Mouse (Mus musculus): Measurements from ENCODE around the gene N4bp3. TPM values are rescaled to one million over a fixed set of nuclear protein-coding genes. Genes with fewer than 3 reads are reported as not detected.
A peak's percentile ranks its signal among the peaks of the same experiment; 100 is the strongest.
"Not testable (repeated sequence)": the region's sequence is repeated elsewhere in the genome, so short reads cannot be mapped to it uniquely, and the experiment has no call there.

The N4bp3 gene
- polyA plus RNA-seq, 1 experiment from 2014 or later: 34.1 TPM

DNA sequence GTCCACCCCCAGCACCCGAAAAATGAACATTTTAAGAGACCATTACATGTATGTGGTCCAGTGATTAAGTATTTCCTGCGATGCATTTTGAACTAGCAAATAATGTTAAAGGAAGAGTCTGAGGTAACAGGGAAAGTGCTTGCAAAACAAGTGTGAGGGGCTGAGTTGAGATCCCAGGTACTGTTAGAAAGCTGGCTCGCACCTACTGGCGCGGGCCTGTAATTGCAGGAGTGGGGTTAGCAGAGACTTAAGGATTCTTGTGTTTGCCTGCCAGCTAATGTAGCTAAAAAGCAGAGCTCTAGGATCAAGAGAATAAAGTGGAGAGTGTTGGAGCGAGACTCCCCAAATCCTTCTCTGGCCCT, 14.3 kb downstream of the N4bp3 start:
- Histone ChIP-seq H3K27me3 (replicated peaks; ENCODE audit: control insufficient read depth, insufficient read depth, low read length) (no peaks in the 10 kb centered on the region), H3K4me1 (ENCODE audit: control insufficient read depth, insufficient read depth, low read depth, low read length) (peaks cover 17% of the 10 kb centered on the region), H3K4me3 (ENCODE audit: low read length) (peak overlapping the region; percentile 93), H3K9me3 (ENCODE audit: control insufficient read depth, low read length) (no peaks in the 10 kb centered on the region), H3K36me3 (ENCODE audit: control insufficient read depth, insufficient read depth, low read length) (no peaks in the 10 kb centered on the region), H3K9ac (ENCODE audit: low read depth, low read length) (peak overlapping the region; percentile 94), H3K27ac (ENCODE audit: low read depth, low read length) (peak overlapping the region; percentile 83), H3K4me2 (ENCODE audit: low read length) (peak overlapping the region; percentile 56)
- 6% methylated on average over 6 of the region's 6 CpGs for WGBS
- ATAC-seq: peak; percentile 25; the same call in 1 of the 2 replicates

- H3K4me2 ChIP-seq (ENCODE audit: low read length): peak within 1 kb of the TSS; percentile 56
- H3K36me3 ChIP-seq (ENCODE audit: control insufficient read depth, insufficient read depth, low read length): no peaks in the 10 kb centered on the region
- peak within 1 kb of the TSS; percentile 83 for H3K27ac ChIP-seq (ENCODE audit: low read depth, low read length)
- WGBS: under 1% methylated on average over 61 of the region's 61 CpGs
- H3K4me1 ChIP-seq (ENCODE audit: control insufficient read depth, insufficient read depth, low read depth, low read length): peaks cover 17% of the 10 kb centered on the region
- peak within 1 kb of the TSS; percentile 94 for H3K9ac ChIP-seq (ENCODE audit: low read depth, low read length)
- no peaks in the 10 kb centered on the region for H3K9me3 ChIP-seq (ENCODE audit: control insufficient read depth, low read length)
- H3K27me3 ChIP-seq (replicated peaks; ENCODE audit: control insufficient read depth, insufficient read depth, low read length): no peaks in the 10 kb centered on the region
- H3K4me3 ChIP-seq (ENCODE audit: low read length): peak within 1 kb of the TSS; percentile 93
- peak; percentile 94 for ATAC-seq
These were observed 14.9 kb downstream of the N4bp3 start, which contains the start of gene Rmnd5b for GRCm38 (mm10) chr11:51635525-51636322. Gene Rmnd5b, minus strand, starts transcription at chr11:51635896.

DNA sequence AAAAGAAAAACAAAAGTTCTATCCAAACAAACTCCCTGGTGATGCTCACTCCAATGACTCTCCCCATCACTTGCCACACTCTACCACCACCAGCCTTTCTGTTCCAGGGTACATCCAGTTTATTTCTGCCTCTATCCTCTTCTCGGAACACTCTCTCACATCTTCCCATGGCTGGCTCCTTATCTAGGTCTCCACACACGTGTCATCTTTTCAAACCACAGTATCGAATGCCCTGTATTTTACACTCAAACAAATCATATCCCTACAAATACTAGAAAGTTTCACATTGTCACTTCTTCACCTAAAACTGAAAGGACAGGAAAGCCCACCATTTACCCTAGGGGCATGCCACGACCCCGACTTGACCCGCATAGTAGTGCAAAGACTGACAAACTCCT, 15.5 kb downstream of the N4bp3 start:
- no peak for ATAC-seq
- peak overlapping the region; percentile 94 for H3K9ac ChIP-seq (ENCODE audit: low read depth, low read length)
- H3K4me3 ChIP-seq (ENCODE audit: low read length): peak overlapping the region; percentile 93
- H3K27ac ChIP-seq (ENCODE audit: low read depth, low read length): peak overlapping the region; percentile 83
- H3K4me1 ChIP-seq (ENCODE audit: control insufficient read depth, insufficient read depth, low read depth, low read length): peaks cover 17% of the 10 kb centered on the region
- peak overlapping the region; percentile 56 for H3K4me2 ChIP-seq (ENCODE audit: low read length)
- H3K36me3 ChIP-seq (ENCODE audit: control insufficient read depth, insufficient read depth, low read length): no peaks in the 10 kb centered on the region
- no peaks in the 10 kb centered on the region for H3K9me3 ChIP-seq (ENCODE audit: control insufficient read depth, low read length)
- WGBS: 18% methylated on average over 6 of the region's 6 CpGs
- no peaks in the 10 kb centered on the region for H3K27me3 ChIP-seq (replicated peaks; ENCODE audit: control insufficient read depth, insufficient read depth, low read length)

DNA sequence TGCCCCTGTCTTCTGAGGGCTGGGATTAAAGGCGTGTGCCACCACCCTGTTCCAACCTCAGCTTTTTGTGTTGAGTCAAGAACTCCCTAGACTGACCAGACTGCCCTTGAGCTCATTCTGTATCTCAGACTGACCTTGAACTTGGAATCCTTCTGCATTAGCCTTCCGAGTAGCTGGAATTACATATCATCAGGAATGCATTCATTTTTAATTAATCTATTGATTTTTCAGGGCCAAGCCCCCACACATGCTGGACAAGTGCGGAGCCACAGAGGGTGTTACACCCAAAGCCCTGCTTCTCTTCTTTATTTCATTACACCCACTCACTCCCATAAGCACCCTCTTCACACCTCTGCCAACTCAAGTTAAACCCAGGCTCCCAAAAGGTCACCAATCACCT, 16.9 kb downstream of the N4bp3 start:
- peaks cover 17% of the 10 kb centered on the region for H3K4me1 ChIP-seq (ENCODE audit: control insufficient read depth, insufficient read depth, low read depth, low read length)
- no peak overlapping the region for H3K27ac ChIP-seq (ENCODE audit: low read depth, low read length)
- no peaks in the 10 kb centered on the region for H3K27me3 ChIP-seq (replicated peaks; ENCODE audit: control insufficient read depth, insufficient read depth, low read length)
- H3K36me3 ChIP-seq (ENCODE audit: control insufficient read depth, insufficient read depth, low read length): peaks cover 3% of the 10 kb centered on the region; the same call in 1 of the 2 replicates
- H3K4me2 ChIP-seq (ENCODE audit: low read length): no peak overlapping the region
- WGBS: 99% methylated on average over 3 of the region's 3 CpGs
- H3K9me3 ChIP-seq (ENCODE audit: control insufficient read depth, low read length): no peaks in the 10 kb centered on the region
- ATAC-seq: no peak
- H3K4me3 ChIP-seq (ENCODE audit: low read length): no peak overlapping the region
- no peak overlapping the region for H3K9ac ChIP-seq (ENCODE audit: low read depth, low read length)

GRCm38 (mm10) chr11:51633200-51633599, 17.4 kb downstream of the N4bp3 start:
- WGBS: 96% methylated on average over 7 of the region's 7 CpGs
- ATAC-seq: not testable (repeated sequence)

DNA sequence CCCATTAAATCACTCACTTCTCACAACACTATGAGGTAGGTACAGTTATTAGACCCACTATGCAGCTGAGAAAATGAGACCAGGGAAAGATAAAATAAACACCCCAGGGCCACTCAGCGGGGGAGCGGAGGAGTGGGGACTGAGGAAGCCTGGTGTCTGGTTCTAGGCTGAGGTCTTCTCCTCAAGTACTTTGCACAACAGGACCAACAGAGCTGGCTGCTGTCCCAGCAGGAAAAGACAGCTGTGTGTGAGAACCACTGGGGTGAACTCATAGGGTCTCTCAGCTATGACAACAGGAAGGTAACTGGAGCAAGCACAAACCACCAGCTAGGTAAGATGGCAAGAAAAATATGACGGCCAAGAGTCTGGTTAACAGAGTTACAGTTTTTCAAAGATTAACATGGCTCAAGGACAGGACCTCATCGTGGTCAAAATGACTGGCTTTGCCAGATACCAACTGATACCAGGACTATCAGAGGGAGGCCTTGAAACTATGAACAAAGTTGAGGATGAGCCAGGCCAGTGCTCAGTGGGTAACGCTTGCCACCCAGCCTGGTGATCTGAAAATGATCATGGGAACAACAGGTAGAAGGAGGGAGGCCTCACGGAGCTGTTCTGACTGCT, 18.4 kb downstream of the N4bp3 start:
- H3K9me3 ChIP-seq (ENCODE audit: control insufficient read depth, low read length): no peaks in the 10 kb centered on the region

More at GRCm38 (mm10) chr11:51633200-51633599, 17.4 kb downstream of the N4bp3 start:
- H3K9me3 ChIP-seq (ENCODE audit: control insufficient read depth, low read length); H3K9ac ChIP-seq (ENCODE audit: low read depth, low read length); H3K27ac ChIP-seq (ENCODE audit: low read depth, low read length); H3K36me3 ChIP-seq (ENCODE audit: control insufficient read depth, insufficient read depth, low read length); H3K4me2 ChIP-seq (ENCODE audit: low read length); H3K4me3 ChIP-seq (ENCODE audit: low read length); H3K27me3 ChIP-seq (replicated peaks; ENCODE audit: control insufficient read depth, insufficient read depth, low read length): not testable (repeated sequence)
- peaks cover 17% of the 10 kb centered on the region for H3K4me1 ChIP-seq (ENCODE audit: control insufficient read depth, insufficient read depth, low read depth, low read length)

DNA sequence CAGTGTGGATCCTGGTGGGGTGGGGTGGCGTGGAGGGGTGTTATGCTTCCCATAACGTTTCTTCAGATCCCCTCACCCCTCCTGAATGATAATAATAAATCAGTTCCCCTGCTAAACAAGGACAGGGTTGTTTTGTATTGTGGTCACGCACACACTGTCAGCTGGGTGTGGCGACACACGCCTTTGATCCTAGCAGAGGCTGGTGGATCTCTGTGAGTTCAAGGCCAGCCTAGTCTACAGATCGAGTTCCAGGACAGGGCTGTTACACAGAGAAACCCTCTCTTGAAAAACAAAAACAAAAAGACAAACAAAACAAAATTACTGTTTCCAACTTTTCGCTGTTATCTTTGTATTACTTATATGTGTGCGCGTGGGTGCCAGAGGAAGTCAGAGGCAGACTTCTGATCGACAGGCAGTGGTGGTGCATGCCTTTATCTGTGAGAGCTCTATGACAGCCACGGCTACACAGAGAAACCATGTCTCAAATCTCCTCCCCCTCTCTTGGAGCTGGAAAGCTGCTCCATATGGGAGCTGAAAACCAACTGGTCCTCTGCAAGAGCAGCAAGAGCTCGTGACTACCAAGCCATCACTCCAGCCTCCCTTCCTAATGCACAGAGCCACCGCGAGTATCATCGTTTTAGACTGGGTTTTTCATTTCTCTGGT, 20.9 kb downstream of the N4bp3 start:
- Histone ChIP-seq H3K36me3 (ENCODE audit: control insufficient read depth, insufficient read depth, low read length) (peaks cover 28% of the 10 kb centered on the region), H3K9me3 (ENCODE audit: control insufficient read depth, low read length) (no peaks in the 10 kb centered on the region), H3K4me1 (ENCODE audit: control insufficient read depth, insufficient read depth, low read depth, low read length) (peaks cover 8% of the 10 kb centered on the region), H3K27me3 (replicated peaks; ENCODE audit: control insufficient read depth, insufficient read depth, low read length) (no peaks in the 10 kb centered on the region), H3K9ac (ENCODE audit: low read depth, low read length) (no peak overlapping the region), H3K4me2 (ENCODE audit: low read length) (no peak overlapping the region), H3K4me3 (ENCODE audit: low read length) (no peak overlapping the region), H3K27ac (ENCODE audit: low read depth, low read length) (no peak overlapping the region)
- no peak for ATAC-seq
- WGBS: 85% methylated on average over 15 of the region's 15 CpGs

More for the DNA sequence above, 18.4 kb downstream of the N4bp3 start:
- 93% methylated on average over 6 of the region's 6 CpGs for WGBS
- no peak for ATAC-seq
- Histone ChIP-seq H3K36me3 (ENCODE audit: control insufficient read depth, insufficient read depth, low read length) (peaks cover 9% of the 10 kb centered on the region; the same call in 1 of the 2 replicates), H3K27ac (ENCODE audit: low read depth, low read length) (no peak overlapping the region), H3K9ac (ENCODE audit: low read depth, low read length) (no peak overlapping the region), H3K4me1 (ENCODE audit: control insufficient read depth, insufficient read depth, low read depth, low read length) (peaks cover 17% of the 10 kb centered on the region), H3K4me2 (ENCODE audit: low read length) (no peak overlapping the region), H3K4me3 (ENCODE audit: low read length) (no peak overlapping the region), H3K27me3 (replicated peaks; ENCODE audit: control insufficient read depth, insufficient read depth, low read length) (no peaks in the 10 kb centered on the region)

DNA sequence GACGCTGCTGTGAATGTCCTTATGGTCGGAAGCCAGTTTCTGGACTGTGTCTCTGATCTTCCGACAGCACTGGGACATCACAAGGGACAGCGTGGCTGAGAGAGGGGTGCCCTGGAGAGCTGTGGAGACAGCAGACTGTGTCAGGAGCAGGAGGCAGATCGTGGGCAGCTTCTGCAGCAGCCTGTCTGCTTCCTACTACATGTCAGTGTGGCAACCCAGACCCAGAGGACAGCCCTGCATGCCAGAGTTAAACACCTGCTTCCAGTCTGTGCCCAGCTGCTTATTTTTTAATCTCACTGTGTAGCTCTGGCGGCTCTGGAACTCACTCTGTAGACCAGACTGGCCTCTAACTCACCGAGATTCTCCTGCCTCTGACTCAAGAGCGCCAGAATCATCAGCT, 22.7 kb downstream of the N4bp3 start:
- no peak overlapping the region for H3K4me2 ChIP-seq (ENCODE audit: low read length)
- no peak overlapping the region for H3K4me3 ChIP-seq (ENCODE audit: low read length)
- H3K9ac ChIP-seq (ENCODE audit: low read depth, low read length): no peak overlapping the region
- WGBS: 88% methylated on average over 8 of the region's 8 CpGs
- no peak for ATAC-seq
- peaks cover 39% of the 10 kb centered on the region for H3K36me3 ChIP-seq (ENCODE audit: control insufficient read depth, insufficient read depth, low read length)
- H3K9me3 ChIP-seq (ENCODE audit: control insufficient read depth, low read length): no peaks in the 10 kb centered on the region
- no peaks in the 10 kb centered on the region for H3K4me1 ChIP-seq (ENCODE audit: control insufficient read depth, insufficient read depth, low read depth, low read length)
- no peaks in the 10 kb centered on the region for H3K27me3 ChIP-seq (replicated peaks; ENCODE audit: control insufficient read depth, insufficient read depth, low read length)
- H3K27ac ChIP-seq (ENCODE audit: low read depth, low read length): no peak overlapping the region

- Histone ChIP-seq H3K4me3 (ENCODE audit: low read length) (no peak overlapping the region), H3K36me3 (ENCODE audit: control insufficient read depth, insufficient read depth, low read length) (peaks cover 40% of the 10 kb centered on the region), H3K4me2 (ENCODE audit: low read length) (no peak overlapping the region), H3K9me3 (ENCODE audit: control insufficient read depth, low read length) (no peaks in the 10 kb centered on the region), H3K4me1 (ENCODE audit: control insufficient read depth, insufficient read depth, low read depth, low read length) (no peaks in the 10 kb centered on the region), H3K27ac (ENCODE audit: low read depth, low read length) (no peak overlapping the region), H3K27me3 (replicated peaks; ENCODE audit: control insufficient read depth, insufficient read depth, low read length) (no peaks in the 10 kb centered on the region), H3K9ac (ENCODE audit: low read depth, low read length) (no peak overlapping the region)
- WGBS: 90% methylated on average over 9 of the region's 9 CpGs
- no peak for ATAC-seq
These were observed 23.2 kb downstream of the N4bp3 start for GRCm38 (mm10) chr11:51627425-51627824.

Data from hindbrain, embryonic 16.5 days (tissue).